Mouse (Mus musculus) layer of hippocampus, adult 2 months (tissue): ENCODE data around the gene Med17. TPM values are rescaled to one million over a fixed set of nuclear protein-coding genes. Genes with fewer than 3 reads are reported as not detected.
"Not testable (repeated sequence)": the region's sequence is repeated elsewhere in the genome, so short reads cannot be mapped to it uniquely, and the experiment has no call there.

Experiments used
- DNase-seq, 2 experiments: peaks; one replicate each; pipeline ENCODE4 v3.0.0; 2022; ENCODE audit warnings: low spot score in 2 of 2
- H3K27ac ChIP-seq: fragments of 200-600 bp; 2 replicates; pipeline ENCODE4 v1.8.1; 2022
- H3K4me3 ChIP-seq: fragments of 200-600 bp; 2 replicates; pipeline ENCODE4 v1.8.1; 2022; ENCODE audit warnings: mild to moderate bottlenecking
- CTCF ChIP-seq: fragments of 200-600 bp; conservative IDR thresholded peaks from 2 replicates; pipeline ENCODE4 v1.8.1; 2022; ENCODE audit warnings: antibody characterized with exemption, mild to moderate bottlenecking, moderate library complexity
- total RNA-seq, 2 experiments: library from RNA; stranded (reverse); gene quantifications; 2 replicates each; pipeline ENCODE4 v1.2.3; 2021

Med17 gene
- total RNA-seq, 2 experiments from 2014 or later: 36.2 to 41.9 TPM

DNA sequence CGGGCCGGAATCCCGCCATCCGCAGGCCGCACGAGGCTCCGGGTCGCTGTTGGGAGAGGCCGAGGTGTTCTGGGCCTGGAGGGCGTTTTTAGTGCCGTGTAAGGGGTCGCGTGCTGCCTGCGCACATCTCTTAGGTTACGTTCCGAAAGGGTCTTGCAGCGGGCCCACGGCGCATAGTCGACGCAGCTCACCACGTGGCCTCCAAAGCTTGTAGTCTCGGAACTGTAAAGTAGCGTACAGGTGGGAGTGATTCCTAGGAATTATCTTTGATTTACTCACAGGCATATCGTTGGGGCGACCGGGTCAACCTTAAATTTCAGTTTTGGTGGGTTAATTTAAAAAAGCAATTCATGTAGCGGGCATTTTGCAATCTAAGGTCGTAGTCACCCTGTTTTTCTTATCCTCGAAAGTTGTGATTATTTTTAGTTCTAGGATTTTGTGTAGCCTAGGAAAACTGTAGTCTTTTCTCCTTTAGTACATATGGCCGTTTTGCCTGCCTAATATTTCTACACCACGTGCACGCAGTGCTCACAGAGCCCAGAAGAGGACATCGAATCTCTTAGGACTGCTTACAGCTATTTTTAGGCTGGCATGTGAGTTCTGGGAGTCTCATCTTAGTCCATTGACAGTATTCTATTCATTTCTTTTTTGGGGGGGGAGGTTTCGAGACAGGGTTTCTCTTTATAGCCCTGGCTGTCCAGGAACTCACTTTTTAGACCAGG is 26.8 kb upstream of the Med17 start, which contains the start of gene 4931406C07Rik:
Gene 4931406C07Rik, minus strand, starts transcription at position 51 of the 722 bp plus-strand sequence.
- no peak for TF ChIP-seq CTCF
- peak in 1 of 2 experiments; percentile 26 for DNase-seq
- Histone ChIP-seq H3K4me3 (peak within 1 kb of the TSS; percentile 100), H3K27ac (peak within 1 kb of the TSS; percentile 90)

- no peak; the same call in 1 of the 2 replicates for TF ChIP-seq CTCF
- DNase-seq: peak; percentile 95 to 97
- peak within 1 kb of the TSS; percentile 100 for H3K4me3 ChIP-seq
- peak within 1 kb of the TSS; percentile 90 for H3K27ac ChIP-seq
These were observed 26.0 kb upstream of the Med17 start, which contains the start of gene Taf1d for GRCm38 (mm10) chr9:15305503-15306397. Gene Taf1d, plus strand, starts transcription at chr9:15306214.

DNA sequence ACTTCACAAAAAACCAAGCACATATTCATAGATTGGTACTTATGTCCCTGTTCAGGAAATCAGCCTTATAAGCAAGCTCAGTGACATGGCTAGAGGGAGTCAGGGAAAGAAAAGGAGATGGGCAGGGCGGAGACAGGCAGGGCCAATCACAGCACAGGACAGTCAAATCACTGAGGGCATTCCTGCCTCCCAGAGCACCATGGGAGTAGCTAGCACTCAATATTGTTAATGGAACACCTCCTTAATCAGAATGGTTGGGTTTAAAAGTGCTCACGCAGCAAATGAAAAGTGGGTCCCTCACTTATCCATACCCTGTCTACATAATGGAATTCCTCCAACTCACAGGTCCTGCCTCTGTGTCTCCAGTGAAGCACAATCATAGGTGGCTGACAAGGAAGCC is 23.1 kb upstream of the Med17 start:
- Histone ChIP-seq H3K27ac (no peak overlapping the region), H3K4me3 (no peak overlapping the region)
- TF ChIP-seq CTCF: no peak
- DNase-seq: no peak

DNA sequence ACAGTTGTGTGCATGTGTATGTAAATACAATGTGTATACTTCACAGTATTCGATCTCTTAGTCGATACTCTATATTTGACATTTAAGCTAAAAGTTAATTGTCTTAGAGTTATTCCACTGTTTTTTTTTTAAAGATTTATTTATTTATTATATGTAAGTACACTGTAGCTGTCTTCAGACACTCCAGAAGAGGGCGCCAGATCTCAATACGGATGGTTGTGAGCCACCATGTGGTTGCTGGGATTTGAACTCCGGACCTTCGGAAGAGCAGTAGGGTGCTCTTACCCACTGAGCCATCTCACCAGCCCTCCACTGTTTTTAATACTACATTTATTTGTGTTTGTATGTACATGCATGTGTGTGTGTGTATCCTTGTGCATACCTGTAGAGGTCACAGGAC is 22.3 kb upstream of the Med17 start:
- H3K4me3 ChIP-seq, DNase-seq: not testable (repeated sequence)
- TF ChIP-seq CTCF: peak; percentile 62
- peak overlapping the region; percentile 77 for H3K27ac ChIP-seq

DNA sequence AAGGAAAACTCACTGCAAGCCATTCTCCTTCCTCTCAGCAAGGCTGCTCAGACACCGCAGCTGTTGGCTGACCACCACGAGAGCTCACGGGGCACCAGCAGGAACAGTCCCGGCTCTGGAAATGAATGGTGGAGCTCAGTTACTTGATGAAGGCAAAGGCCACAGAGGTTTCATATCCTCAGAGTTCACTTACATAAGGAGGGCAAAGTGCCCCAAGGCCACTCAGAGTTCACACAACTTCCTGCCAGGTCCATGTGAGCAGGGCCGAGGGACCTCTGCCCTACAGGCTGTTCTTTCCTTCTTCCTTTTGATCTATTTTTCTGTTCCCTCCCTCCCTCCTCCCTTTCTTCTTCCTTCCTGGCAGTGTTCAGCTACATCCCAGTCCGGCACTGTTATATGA is 21.7 kb upstream of the Med17 start:
- TF ChIP-seq CTCF: no peak
- H3K4me3 ChIP-seq: peak overlapping the region; percentile 5; the same call in 1 of the 2 replicates
- DNase-seq: no peak
- peak overlapping the region; percentile 77 for H3K27ac ChIP-seq

GRCm38 (mm10) chr9:15300056-15300455 is 20.3 kb upstream of the Med17 start:
- TF ChIP-seq CTCF: no peak
- Histone ChIP-seq H3K4me3 (no peak overlapping the region), H3K27ac (no peak overlapping the region)
- DNase-seq: no peak

DNA sequence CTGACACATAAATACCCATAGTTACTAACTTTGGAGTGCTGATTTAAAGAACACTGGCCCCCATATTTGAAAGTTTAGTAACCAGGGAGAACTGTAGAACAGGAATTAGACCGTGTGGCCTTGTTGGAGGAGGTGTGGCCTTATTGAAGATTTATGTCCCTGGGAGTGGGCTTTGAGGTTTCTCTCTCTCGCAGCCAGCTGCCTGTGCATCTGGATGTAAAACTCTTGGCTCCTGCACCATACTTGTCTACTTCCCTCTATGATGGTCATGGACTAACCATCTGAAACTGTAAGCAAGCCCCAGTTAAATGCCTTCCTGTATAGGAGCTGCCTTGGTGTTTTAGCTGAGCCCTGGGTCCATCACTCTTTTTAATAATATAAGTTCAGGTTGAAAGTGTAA is 18.7 kb upstream of the Med17 start:
- no peak for DNase-seq
- no peak for TF ChIP-seq CTCF
- Histone ChIP-seq H3K4me3 (no peak overlapping the region), H3K27ac (no peak overlapping the region)

- H3K27ac ChIP-seq: no peak overlapping the region
- no peak for DNase-seq
- no peak overlapping the region for H3K4me3 ChIP-seq
- no peak for TF ChIP-seq CTCF
These were observed 17.4 kb upstream of the Med17 start for GRCm38 (mm10) chr9:15297112-15297511.

GRCm38 (mm10) chr9:15289251-15289650 is 9.5 kb upstream of the Med17 start:
- no peak overlapping the region for H3K27ac ChIP-seq
- TF ChIP-seq CTCF: no peak
- no peak overlapping the region for H3K4me3 ChIP-seq
- DNase-seq: no peak

- no peak for DNase-seq
- no peak overlapping the region for H3K4me3 ChIP-seq
- no peak overlapping the region for H3K27ac ChIP-seq
- no peak for TF ChIP-seq CTCF
These were observed 8.7 kb upstream of the Med17 start for GRCm38 (mm10) chr9:15288402-15288801.

GRCm38 (mm10) chr9:15287846-15288245 is 8.1 kb upstream of the Med17 start:
- no peak overlapping the region for H3K4me3 ChIP-seq
- peak; percentile 27; the same call in 1 of the 2 replicates for TF ChIP-seq CTCF
- no peak for DNase-seq
- no peak overlapping the region for H3K27ac ChIP-seq

GRCm38 (mm10) chr9:15285443-15285842 is 5.7 kb upstream of the Med17 start:
- TF ChIP-seq CTCF: peak; percentile 54
- no peak for DNase-seq
- Histone ChIP-seq H3K4me3 (no peak overlapping the region), H3K27ac (no peak overlapping the region)

- peak overlapping the region; percentile 99 for H3K4me3 ChIP-seq
- peak overlapping the region; percentile 93 for H3K27ac ChIP-seq
- DNase-seq: no peak
- TF ChIP-seq CTCF: no peak
These were observed 754 bp upstream of the Med17 start for GRCm38 (mm10) chr9:15280491-15280879.
